Mouse (Mus musculus) bone marrow, adult 2 months (tissue): ENCODE results near the gene Sytl2. TPM values are rescaled to one million over a fixed set of nuclear protein-coding genes. Genes with fewer than 3 reads are reported as not detected.

Source experiments
- H3K27ac ChIP-seq: fragments of 200-500 bp; 2 replicates; pipeline ENCODE4 v1.5.1; 2012; ENCODE audit warnings: low read depth, mild to moderate bottlenecking, control low read depth, inconsistent platforms, low read length; ENCODE audit not compliant: control insufficient read depth, poor library complexity, insufficient read depth
- H3K4me1 ChIP-seq: fragments of 200-500 bp; 2 replicates; pipeline ENCODE4 v1.6.1; 2011; ENCODE audit warnings: low read length; ENCODE audit not compliant: control insufficient read depth, insufficient read depth
- H3K4me3 ChIP-seq: fragments of 200-500 bp; replicated peaks from 2 replicates; pipeline ENCODE3; 2011; ENCODE audit warnings: mild to moderate bottlenecking, low read depth, low read length, control low read depth; ENCODE audit not compliant: control insufficient read depth
- CTCF ChIP-seq: fragments of 200-500 bp; IDR thresholded peaks from 2 replicates; pipeline ENCODE4 v1.5.1; 2011; ENCODE audit warnings: low read length, control low read depth; ENCODE audit not compliant: control insufficient read depth, insufficient read depth
- POLR2A ChIP-seq: fragments of 200-500 bp; IDR thresholded peaks from 2 replicates; pipeline ENCODE4 v1.6.1; 2011; ENCODE audit warnings: low read depth, mild to moderate bottlenecking, control low read depth, low read length, borderline replicate concordance; ENCODE audit not compliant: control insufficient read depth
- WGBS: fragments of 180-500 bp; shearing (Covaris S2); methylation state at CpG from one replicate; pipeline ENCODE4 v1.1.7; 2018; 5-methylcytosine and 5-hydroxymethylcytosine counted together
- polyA plus RNA-seq: library from polyadenylated mRNA; stranded (reverse); fragments of >200 nt; gene quantifications from 2 replicates; pipeline ENCODE4 v1.2.4, GENCODE M21; 2011; ENCODE audit warnings: low replicate concordance; ENCODE audit not compliant: missing spikeins, insufficient read depth, insufficient read length

The Sytl2 gene
- polyA plus RNA-seq, 1 experiment, result 0.85 TPM

- Histone ChIP-seq H3K27ac (no peak overlapping the region), H3K4me1 (no peaks in the 10 kb centered on the region), H3K4me3 (no peak overlapping the region)
- 82% methylated on average over 5 of the region's 5 CpGs for WGBS
- TF ChIP-seq POLR2A (no peak), CTCF (no peak)
Measured at GRCm38 (mm10) chr7:90320124-90320523, 18.1 kb downstream of the Sytl2 start.

GRCm38 (mm10) chr7:90325166-90325565 lies 23.1 kb downstream of the Sytl2 start:
- TF ChIP-seq CTCF, result no peak
- no peak for TF ChIP-seq POLR2A
- no peak overlapping the region for H3K4me3 ChIP-seq
- H3K4me1 ChIP-seq, result no peaks in the 10 kb centered on the region
- H3K27ac ChIP-seq, result no peak overlapping the region
- WGBS, result 87% methylated on average over 4 of the region's 4 CpGs

- WGBS, result 81% methylated on average over 1 of the region's 1 CpGs
- H3K4me3 ChIP-seq, result no peak overlapping the region
- H3K4me1 ChIP-seq, result no peaks in the 10 kb centered on the region
- no peak for TF ChIP-seq POLR2A
- TF ChIP-seq CTCF, result no peak
- no peak overlapping the region for H3K27ac ChIP-seq
Measured at GRCm38 (mm10) chr7:90330200-90330599, 28.1 kb downstream of the Sytl2 start.

GRCm38 (mm10) chr7:90332483-90333065 lies 30.5 kb downstream of the Sytl2 start:
- 86% methylated on average over 3 of the region's 3 CpGs for WGBS
- H3K4me3 ChIP-seq, result no peak overlapping the region
- TF ChIP-seq CTCF (no peak), POLR2A (no peak)
- H3K4me1 ChIP-seq, result no peaks in the 10 kb centered on the region
- no peak overlapping the region for H3K27ac ChIP-seq

GRCm38 (mm10) chr7:90334362-90334761 lies 32.3 kb downstream of the Sytl2 start:
- TF ChIP-seq CTCF (no peak), POLR2A (no peak)
- Histone ChIP-seq H3K4me1 (no peaks in the 10 kb centered on the region), H3K27ac (no peak overlapping the region), H3K4me3 (no peak overlapping the region)
- WGBS, result 79% methylated on average over 6 of the region's 6 CpGs

GRCm38 (mm10) chr7:90334831-90335230 lies 32.8 kb downstream of the Sytl2 start:
- Histone ChIP-seq H3K27ac (no peak overlapping the region), H3K4me1 (no peaks in the 10 kb centered on the region), H3K4me3 (no peak overlapping the region)
- WGBS, result 76% methylated on average over 3 of the region's 3 CpGs
- no peak for TF ChIP-seq CTCF
- no peak for TF ChIP-seq POLR2A

GRCm38 (mm10) chr7:90335755-90336194 lies 33.7 kb downstream of the Sytl2 start:
- Histone ChIP-seq H3K4me1 (no peaks in the 10 kb centered on the region), H3K27ac (no peak overlapping the region), H3K4me3 (no peak overlapping the region)
- no peak for TF ChIP-seq POLR2A
- WGBS, result 67% methylated on average over 3 of the region's 3 CpGs

- WGBS, result 81% methylated on average over 12 of the region's 12 CpGs
- H3K4me1 ChIP-seq, result no peaks in the 10 kb centered on the region; the same call in 1 of the 2 replicates
- TF ChIP-seq POLR2A (no peak), CTCF (no peak)
- no peak overlapping the region for H3K27ac ChIP-seq
- no peak overlapping the region for H3K4me3 ChIP-seq
Measured at GRCm38 (mm10) chr7:90341212-90341957, 39.3 kb downstream of the Sytl2 start.
